Mouse (Mus musculus) c-Kit-negative CD71-positive TER-119-positive erythroid progenitor cells, embryonic 14.5 days (primary cell): ENCODE measurements around the gene Rbm20.
A peak's percentile ranks its signal among the peaks of the same experiment; 100 is the strongest.

Experiments used
- DNase-seq: peaks from one replicate; pipeline ENCODE4 v3.0.0-alpha.2; 2013; ENCODE audit warnings: low read depth, low spot score

The Rbm20 gene

DNA sequence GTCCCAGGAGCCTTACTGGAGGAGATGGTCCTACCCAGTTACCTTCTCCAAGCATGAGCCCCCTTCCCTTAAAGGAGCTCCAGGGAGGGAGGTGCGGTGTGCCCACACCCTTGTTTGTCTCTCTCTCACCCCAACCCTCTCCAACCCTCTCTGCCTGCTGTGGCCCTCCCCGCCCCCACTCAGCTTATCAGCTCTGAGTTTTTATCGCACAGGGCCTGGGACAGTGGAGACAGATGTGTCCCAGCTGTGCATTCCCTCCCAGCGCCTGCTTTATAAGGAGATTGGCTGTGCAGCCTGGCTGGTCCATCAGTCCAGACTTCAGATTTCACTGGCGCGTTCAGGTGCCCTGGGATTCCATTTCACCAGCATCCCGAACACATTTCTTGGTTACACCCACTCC is 132.9 kb downstream of the Rbm20 start:
- no peak for DNase-seq

DNA sequence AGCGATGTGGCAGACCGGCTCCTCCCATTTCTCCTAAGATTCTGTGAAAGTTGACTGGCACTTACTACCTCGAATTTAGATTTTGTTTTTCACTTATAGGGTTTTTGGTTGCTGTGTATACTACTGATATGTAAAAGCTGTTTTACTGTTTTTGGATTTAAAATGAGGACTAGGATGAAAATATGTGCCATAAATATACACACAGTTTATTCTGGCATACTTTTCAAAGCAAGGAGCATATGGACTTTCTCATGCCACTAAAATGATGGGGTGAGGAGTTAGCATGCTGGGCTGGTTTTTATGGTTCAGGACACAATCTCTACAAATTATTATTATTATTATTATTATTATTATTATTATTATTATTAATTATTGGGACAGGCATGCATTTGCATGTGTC is 133.5 kb downstream of the Rbm20 start:
- no peak for DNase-seq

DNA sequence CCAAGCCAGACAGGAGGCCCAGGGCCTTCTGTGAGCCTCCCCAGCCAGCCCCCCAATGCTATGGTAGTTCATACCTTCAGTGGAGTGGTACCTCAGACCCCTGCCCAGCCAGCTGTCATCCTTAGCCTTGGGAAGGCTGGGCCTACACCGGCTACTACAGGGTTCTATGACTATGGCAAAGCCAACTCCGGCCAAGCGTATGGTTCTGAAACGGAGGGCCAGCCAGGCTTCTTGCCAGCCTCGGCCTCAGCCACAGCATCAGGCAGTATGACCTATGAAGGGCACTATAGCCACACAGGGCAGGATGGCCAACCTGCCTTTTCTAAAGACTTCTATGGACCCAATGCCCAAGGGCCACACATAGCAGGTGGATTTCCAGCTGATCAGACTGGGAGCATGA is 136.5 kb downstream of the Rbm20 start:
- no peak for DNase-seq

DNA sequence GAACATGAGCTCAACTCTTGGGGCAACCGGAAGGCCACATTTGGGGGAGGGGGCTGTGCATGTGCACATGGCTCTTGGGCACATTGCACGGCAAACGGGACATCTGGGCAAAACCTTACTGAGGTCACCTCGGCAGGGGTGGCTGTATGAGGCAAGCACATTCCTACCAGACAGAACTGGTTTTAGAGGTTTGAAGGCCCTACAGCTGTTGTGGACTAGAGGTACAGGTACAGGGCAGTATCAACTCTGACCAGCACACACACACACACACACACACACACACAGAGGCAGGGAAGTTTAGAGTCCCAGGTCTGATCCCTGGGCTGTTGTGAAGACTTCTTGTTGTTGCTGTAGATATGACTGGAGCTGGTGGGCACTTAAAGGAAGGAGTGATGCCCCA is 138.6 kb downstream of the Rbm20 start:
- DNase-seq: no peak

DNA sequence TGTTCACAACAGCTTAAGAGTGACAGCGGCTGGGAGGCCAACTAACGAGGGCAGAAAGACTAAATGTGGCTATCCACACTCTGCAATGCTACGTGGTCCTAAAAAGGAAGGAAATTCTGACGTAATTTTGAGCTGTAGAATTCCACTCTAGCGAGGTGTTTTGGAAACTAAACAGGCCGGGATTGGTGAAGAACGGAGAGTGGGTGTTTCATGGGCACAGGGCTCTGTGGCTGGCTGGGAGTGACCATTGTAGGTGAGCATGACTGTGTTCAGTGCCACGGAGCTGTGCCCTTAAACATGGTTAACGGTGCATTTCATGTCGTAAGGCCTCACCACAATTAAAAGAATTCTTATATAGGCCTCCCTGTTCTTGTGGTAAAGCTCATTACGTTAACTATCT is 139.1 kb downstream of the Rbm20 start:
- DNase-seq: no peak

DNA sequence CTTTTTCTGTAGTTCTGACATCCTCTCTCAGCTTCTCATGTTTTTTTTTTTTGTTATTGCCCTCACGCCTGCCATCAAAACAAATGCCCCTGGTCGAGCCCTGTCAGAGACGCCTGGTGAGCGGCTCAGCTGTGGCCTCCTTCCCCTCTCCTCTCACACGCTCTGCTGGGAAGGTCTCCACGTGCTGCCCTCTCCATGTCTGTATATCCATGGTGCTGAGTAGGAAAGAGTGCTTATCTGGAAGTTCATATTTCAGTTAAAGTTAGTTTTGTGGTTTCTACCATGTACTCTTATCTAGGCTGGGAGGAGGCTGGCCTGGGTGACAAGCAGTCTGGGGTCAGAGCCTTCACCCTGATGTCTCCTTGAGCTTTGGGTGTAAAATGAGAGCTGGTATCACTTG is 142.2 kb downstream of the Rbm20 start:
- no peak for DNase-seq

DNA sequence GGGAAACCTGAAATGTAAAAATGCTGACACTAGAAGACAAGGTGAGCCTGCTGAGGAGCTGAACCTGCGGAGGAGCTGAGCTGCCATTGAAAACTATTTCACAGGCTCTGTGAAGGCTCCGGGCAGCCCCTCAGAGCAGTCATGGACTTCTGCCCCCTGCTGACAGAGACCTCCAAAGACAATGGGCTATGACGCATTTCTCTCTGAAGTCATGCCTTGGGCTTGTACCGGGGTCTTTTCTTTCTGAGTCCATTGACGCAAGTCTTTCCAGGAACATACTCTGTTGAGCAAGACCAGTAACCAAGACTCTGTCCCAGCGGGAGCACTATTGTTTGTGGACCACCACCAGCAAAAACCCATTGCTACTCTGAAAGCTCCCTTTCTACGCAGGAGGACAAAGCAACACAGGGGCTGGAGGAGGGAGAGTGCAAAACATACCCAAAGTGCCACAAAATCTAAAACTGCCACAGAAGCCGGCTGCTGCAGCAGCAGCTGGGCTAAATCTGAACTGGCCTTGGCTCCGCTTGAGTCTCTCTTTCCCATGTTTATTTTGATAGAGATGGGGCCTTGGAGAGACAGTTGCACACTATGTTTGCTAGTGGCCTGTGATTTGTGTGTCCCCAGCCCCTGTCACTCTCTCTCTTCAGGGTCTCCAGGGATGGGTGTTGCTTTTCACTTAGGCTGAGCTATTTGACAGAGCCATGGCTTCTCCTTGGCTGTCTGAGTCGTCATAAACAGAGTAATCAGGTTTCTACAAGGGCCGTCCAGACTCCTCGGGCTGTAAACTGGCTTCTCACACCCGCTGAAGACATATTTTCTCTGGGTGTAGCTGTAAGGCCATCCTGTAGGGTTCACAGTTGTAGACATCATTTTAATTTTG is 144.4 kb downstream of the Rbm20 start:
- no peak for DNase-seq

DNA sequence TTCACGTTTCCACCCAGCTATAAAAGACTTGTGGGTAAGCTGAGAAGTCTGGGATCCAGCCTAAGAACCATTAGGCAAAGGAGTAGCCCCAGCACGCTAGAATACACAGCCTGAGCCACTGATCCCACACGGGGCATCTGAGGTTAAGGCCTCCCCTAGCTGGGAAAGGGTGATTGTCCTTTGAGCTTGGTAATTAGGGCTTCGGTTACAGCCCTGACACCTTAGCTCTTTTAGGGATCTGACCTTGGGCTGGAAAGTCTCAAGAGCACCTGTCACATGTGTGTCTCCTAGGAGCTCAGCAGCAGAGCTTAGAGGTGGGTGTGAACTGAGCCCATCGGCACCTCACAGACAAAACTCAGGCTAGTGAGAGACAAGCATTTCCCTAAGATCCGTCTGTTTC is 146.7 kb downstream of the Rbm20 start:
- no peak for DNase-seq

DNA sequence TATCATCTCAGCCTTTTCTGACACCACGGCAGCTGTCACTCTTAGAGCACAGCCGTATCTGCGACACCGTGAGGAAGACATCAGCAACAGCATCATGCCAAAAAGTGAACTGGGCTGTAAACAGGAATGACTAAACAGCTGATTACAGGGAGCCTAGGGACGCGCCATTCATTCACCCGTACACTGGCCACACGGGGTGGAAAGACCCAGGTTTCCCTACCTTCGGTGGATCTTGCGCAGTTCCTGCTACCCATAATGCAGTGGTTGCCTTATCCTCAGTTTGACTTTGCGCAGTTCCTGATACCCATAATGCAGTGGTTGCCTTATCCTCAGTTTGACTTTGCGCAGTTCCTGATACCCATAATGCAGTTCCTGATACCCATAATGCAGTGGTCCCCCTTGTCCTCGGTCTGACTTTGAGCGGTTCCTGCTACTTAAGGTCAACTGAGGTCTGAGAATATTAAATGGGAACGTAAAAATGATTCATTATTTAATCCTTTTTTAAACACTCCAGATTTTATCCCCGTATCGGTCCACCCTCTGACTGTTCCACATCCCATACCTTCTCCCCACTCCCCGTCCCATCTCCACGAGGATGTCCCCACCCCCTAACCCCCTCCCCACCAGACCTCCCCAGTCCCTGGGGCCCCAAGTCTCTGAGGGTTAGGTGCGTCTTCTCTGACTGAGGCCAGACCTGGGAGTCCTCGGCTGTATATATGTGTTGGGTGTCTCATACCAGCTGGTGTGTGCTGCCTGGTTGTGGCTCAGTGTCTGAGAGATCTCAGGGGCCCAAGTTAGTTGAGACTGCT is 148.0 kb downstream of the Rbm20 start:
- DNase-seq: no peak

DNA sequence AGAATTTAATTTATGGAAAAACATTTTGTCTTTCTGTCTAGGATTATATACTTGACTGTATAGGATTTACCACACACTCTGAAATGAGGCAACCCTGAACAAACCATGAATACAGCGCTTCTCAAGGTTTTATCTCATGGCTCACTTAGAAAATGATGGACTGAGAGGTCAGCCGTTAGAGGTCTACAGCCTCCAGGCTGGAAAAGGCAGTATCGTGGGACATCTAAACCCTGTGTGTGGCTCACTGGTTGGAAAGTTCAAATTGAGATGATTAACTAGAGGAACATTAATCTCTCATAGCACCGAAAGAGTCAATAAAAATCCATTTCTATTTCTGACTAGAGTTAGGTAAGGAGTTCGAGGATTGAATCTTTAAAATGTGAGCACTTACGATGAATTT is 152.9 kb downstream of the Rbm20 start:
- DNase-seq: no peak

DNA sequence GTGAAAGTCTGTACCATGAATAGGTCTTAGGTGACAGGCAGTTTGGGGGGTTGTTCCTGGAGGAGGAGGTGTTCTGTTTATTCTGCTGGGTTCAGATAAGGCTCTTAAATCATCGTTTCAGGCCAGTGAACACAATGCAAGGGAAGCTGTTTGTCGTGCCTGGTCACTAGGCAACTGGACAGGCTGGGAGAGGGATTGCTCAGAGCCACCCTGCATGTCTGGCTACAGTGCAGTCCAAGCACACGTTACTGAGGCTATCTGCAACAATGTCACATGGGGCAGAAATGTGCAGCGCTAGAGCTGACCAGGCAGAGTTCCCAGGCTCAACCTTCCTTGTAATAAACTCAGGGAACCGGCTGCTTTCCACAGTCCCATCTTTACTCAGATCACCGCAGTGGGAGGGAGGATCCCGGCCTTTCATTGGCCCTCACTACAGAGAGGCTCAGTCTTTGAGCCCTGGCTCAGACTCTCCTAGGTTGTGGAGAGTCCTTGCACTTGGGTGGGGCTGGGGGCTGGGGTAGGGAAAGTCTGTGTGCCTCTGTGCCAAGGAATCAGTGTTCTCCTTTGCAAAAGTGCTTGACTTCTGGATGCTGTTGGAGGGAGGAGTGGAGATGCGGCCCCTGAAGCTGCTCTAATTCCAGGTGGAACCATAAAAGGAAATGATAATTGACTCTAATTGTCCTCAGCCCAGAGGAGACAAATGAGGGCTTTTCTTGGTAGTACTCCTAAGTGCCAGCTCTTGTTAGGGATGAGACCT is 153.5 kb downstream of the Rbm20 start:
- no peak for DNase-seq

DNA sequence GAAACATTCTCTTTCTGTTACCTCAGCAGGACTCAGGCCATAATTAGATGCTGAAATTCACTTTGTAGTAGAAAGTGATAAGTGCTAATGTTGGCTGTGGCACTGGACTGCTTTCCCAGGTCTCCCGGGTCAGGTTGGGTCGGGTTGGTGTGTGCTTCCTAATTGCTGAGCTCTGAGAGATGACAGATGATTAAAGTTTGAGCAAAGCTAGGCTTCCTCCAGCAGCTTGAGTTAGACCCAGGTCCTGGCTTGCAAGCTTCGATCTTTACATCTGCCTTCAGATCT is 154.0 kb downstream of the Rbm20 start:
- DNase-seq: no peak

DNA sequence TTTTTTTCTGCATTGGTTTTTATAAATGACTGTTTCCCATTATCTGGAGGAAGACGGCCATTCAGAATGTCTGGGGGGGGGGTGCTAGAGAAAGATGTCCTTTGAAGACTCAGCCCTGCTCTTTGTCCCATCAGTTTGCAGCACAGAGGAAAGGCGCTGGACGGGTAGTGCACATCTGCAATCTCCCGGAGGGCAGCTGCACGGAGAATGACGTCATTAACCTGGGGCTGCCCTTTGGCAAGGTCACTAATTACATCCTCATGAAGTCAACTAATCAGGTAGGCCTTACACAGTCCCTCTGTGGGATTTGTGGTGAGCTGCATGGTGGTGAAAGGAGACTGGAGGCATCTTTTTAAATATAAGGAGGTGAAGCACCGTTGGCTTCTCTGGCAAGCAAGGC is 155.4 kb downstream of the Rbm20 start:
- no peak for DNase-seq

DNA sequence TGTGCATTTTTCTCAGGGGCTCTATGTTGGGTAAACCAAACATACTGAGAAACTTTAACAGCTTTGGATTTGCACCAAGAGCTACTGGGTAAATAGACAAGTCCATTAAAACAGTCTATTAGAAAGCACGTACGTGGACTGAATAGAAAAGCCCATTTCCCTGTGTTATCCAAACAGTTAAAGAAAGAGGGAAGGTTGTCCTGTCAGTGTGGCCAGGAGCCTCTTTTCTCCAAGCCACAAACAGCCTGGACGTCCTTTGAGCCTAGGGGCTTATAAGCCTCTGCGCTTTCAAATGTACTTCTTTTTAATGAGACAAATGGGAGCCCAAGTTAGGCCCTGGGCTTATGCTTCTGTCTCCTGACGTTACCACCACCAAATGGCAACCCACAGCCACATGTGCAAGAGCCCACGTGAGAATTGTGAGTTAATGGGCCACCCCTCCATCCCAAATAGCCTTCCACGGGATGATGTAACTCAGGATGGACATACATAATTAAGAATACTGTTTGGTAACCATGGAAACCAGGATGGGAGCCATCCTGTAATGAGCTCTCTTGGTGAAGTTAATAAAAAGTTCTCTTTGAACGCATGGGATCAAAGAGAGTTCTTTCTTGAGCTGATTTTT is 156.8 kb downstream of the Rbm20 start:
- no peak for DNase-seq

DNA sequence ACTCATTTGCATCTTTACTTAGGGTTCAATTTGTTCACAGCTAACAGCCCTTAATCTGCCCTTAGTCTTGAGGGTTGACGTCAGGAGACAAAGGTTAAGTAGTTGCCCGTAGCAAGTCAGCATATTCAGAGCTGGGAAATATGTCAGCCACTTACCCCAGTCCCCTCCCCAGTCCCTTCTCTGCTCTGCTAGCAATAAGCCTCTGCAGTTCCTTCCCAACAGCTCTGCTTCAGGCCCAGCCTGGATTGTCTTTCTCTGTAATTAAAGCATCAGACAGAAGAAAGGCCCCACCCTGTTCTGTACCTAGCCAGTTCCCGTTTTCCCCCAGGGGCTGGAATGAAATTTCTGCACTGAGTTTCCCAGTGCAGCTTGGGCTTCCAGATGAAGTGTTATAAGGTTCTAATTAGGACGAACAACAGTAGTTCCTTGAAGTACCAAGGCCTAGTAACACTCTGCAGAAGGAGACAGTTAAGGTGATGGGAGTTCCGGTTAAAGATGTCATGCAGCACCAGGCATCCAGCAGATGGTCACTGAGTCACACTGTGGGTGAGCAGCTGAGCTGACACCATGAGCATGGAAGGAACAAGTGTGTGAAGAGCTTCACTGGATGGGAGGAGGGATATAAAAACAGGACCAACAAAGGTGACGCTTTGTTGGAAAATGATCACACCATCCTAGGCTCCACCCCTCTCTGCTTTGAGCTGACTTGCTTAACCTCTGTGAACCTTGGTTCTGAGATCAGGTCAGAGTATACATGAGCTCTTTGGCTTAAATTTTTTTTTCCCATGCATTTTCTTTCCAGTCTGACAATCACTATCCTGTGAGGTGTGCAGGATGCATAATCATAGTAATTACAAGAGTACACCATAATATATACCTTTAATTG is 159.7 kb downstream of the Rbm20 start:
- DNase-seq: no peak

DNA sequence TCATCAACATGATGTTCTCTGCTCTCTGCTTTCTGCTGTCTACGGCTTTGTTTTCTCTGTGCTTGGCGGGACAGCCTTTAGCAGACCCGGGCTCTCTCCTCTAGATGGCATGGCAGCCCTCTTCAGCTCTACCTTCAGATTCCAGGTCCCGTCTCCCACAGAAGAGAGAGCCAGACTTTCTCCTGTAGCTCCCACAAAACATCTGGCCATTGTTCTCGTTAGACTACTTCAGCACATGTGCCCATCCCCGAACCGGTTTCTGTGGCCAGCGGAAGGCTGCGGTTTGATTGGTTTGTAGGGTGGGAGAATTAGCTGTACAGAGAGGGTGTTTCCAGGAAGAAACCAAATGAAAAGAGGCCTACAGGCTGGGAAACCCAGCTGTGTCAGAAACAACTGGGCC is 161.7 kb downstream of the Rbm20 start:
- DNase-seq: no peak

DNA sequence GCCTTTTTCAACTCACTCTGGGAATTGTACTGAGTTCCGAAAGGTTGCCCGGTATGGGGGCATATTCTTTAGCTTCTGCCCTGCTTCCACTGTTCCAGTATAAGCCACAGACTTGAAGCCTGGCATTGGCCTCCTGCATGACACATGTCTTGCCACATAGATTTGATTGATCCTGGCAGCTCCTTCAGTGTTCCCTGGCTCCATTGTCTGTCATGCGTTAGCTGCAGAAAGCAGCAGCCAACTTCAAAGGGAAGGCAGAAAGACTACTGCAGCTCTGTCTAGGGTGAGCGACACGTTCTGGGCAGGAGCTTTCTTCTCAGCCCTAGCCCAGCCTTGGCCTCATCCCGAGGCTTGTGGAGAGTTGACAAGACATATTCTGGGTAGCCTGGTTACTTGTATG is 162.7 kb downstream of the Rbm20 start:
- DNase-seq: no peak

DNA sequence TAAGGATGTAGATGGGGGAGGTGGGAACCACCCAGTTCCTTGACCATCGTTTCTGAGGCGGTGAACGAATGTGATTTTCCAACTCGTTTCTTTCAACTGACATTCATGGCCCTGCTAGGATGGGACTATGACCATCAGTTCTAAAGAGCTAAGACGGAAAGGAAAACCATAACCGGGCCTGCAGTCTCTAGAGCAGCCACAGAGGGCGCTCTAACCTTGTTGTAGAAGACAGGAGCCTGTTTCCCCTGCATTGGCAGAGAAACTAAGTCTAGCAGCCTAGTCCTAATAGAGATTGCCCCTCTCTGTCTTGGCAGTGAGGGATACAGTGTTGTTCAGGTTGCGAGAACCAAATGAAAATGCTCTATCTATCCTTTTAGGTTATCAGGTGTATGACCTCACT is 164.8 kb downstream of the Rbm20 start:
- DNase-seq: peak; percentile 19

DNA sequence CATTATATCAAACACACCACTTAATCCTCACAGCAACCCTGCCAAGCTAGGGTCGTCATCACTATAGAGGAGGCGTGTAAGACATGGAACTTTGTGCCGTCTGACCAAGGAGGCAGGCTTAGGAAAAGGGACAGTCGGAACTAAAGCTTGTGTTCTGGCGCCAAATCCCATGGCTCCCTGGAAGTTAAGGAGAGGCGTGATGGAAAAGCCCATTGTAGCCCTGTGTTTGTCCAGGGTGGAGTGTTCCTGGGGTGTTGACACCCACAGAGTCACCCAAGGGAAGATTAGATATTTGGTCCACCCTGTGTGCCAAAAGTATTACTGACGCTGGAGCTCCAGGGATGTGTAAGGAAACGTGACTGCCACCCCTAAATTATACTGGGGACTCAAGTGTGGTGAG is 166.9 kb downstream of the Rbm20 start:
- DNase-seq: no peak

DNA sequence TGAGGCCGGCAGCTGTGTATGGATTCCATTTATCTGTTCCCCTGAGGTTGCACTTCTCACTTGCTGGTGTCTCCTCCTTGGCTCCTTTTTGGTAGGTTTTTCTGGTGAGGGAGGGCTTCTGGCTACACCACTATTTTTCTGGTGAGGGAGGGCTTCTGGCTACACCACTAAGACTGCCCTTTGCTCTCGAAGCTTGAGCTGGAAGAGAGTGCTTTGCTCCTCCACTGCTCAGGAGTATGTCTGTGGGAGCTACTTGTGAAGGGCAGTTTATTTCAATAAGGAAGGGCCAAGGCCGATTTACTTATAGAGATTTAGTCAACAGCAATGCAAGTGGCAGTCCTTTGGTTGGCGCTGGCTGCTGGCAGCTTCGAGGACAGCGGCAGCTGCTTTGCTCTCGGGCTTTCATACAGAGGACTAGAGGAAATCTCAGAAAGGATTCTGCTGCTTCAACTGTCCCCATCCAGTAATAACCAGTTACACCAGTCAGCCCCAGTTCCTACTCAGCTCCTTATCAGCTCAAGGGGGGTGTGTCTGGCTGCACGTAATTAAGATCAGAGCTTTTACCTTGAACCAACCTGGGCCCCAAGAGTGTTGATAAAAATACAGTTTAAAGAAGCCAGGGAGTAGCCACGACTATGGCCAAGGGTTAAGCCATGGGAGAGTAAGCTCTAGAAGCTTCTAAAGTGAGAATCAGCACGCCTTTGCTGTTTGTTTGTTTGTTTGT is 171.3 kb downstream of the Rbm20 start:
- DNase-seq: no peak
